Mouse (Mus musculus): ENCODE measurements around the gene Crybb2. TPM values are rescaled to one million over a fixed set of nuclear protein-coding genes. Genes with fewer than 3 reads are reported as not detected.

Crybb2 gene
- polyA plus RNA-seq, 1 experiment from 2014 or later, result not detected

DNA sequence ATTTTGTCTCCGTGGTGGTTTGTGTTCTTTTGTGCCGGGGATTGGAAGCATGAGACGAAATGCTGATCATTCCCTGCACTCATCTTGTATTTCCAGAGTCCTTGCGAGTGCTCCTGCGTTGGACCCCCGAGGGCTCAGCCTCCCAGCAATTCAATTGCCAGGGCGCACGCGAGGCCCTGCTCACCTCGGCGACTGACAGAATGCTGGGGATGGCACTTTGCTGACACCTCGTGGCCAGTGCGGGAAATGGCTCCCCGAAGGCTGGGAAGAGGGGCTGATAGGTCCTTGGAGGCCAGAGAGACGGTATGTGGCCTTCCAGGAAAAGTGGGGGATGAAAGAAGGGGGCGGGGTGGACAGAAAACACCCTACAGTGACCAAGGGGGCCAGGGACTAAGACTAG is 15.6 kb downstream of the Crybb2 start:
- DNase-seq (peak; percentile 13), ATAC-seq (ENCODE audit: low read depth) (no peak)
- WGBS (ENCODE audit: insufficient replicate concordance), result 5% methylated on average over 16 of the region's 16 CpGs
- Histone ChIP-seq H3K9me3 (replicated peaks) (no peaks in the 10 kb centered on the region), H3K36me3 (no peaks in the 10 kb centered on the region), H3K4me2 (no peak overlapping the region), H3K27me3 (no peaks in the 10 kb centered on the region; the same call in 1 of the 2 replicates), H3K27ac (no peak overlapping the region), H3K4me3 (replicated peaks) (no peak overlapping the region), H3K9ac (no peak overlapping the region), H3K4me1 (replicated peaks) (no peaks in the 10 kb centered on the region)

DNA sequence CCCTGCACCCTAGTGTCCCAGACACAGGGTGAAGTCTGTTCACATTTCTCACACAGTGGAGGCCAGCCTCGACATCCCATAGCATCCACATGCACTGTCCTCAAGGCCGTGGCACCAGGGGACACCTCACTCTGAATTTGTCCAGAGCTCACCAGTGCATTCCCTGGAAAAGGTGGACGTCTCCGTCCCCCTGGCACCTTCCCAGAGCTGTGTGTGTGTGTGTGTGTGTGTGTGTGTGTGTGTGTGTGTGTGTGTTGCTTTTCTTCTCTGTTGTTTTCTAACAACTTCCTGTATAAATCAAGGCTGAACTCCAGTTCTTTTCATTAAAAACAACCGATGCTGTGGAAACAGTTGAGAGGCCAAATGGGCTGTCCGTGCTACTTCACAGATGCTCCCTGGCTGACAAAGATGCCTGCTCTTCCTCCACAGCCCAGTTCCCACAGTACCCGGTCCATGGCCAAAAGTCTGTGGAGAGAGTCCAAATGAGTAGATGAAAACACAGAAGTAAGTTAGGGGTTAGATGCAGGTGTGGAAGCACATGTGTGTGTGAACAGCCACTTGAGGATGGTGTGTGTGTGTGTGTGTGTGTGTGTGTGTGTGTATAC is 19.2 kb downstream of the Crybb2 start:
- Histone ChIP-seq H3K9me3 (replicated peaks) (no peaks in the 10 kb centered on the region), H3K4me3 (replicated peaks) (no peak overlapping the region), H3K4me2 (no peak overlapping the region), H3K36me3 (no peaks in the 10 kb centered on the region), H3K9ac (no peak overlapping the region), H3K27ac (no peak overlapping the region), H3K27me3 (no peaks in the 10 kb centered on the region; the same call in 1 of the 2 replicates), H3K4me1 (replicated peaks) (no peaks in the 10 kb centered on the region)
- DNase-seq (no peak), ATAC-seq (ENCODE audit: low read depth) (no peak)
- 53% methylated on average over 7 of the region's 7 CpGs for WGBS (ENCODE audit: insufficient replicate concordance)

DNA sequence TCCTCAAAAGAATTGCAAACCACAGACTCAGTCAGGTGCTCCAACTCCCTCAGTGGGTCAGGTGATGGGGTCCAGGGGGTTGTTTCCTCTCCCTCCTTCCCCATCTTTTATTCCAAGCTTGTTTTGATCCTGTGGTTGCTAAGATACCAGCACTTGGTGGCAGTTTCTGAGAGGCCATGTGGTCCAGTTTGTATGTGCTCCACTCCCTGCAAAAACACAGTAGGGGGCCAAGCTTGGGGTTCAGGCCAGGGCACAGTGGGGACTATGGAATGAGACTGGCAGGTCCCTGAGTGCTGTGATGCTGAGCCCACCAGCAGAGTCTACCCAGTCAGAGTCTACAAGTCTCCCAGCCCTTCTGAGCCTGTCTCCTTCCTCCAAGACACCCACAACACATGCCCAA is 20.0 kb downstream of the Crybb2 start:
- H3K4me3 ChIP-seq (replicated peaks), result no peak overlapping the region
- no peak overlapping the region for H3K9ac ChIP-seq
- no peaks in the 10 kb centered on the region for H3K4me1 ChIP-seq (replicated peaks)
- H3K27ac ChIP-seq, result no peak overlapping the region
- no peak overlapping the region for H3K4me2 ChIP-seq
- no peak for ATAC-seq (ENCODE audit: low read depth)
- H3K36me3 ChIP-seq, result no peaks in the 10 kb centered on the region
- no peaks in the 10 kb centered on the region; the same call in 1 of the 2 replicates for H3K27me3 ChIP-seq
- no peak for DNase-seq
- no peaks in the 10 kb centered on the region for H3K9me3 ChIP-seq (replicated peaks)

DNA sequence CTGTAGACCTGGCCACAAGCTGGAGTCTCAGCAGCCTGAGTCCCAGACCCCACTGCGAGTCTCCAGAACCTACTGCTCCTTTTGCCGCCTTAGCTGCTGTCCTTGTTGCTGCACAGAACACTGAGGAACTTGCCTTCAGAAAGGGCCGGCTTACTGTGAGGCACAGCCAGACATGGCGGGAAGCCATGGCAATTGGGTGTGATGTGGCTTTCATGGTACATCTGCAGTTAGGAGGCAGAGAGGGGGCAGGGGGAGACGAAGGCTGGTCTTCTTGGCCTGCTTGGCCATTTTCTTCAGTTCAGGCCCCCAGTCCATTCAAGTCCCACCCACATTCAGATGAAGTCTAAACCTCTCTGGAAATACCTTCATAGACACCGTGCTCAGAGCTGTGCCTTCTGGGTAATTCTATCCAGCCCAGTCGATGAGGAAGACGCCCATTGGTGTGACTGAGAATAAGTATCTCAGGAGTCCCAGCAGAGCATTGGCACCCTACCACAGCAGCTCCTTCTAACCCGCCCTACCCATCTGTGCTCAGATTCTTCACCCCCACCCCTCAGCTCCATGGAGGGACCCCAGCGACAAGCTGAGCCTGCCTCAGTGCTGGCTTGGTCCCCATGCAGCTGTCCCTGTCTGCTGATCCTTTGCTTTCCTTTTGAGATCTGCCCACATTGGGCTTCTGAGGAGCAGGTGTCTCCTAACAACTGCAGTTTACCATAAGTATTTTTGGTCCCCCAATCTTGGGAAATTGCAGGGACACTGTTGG is 24.2 kb downstream of the Crybb2 start:
- no peaks in the 10 kb centered on the region for H3K36me3 ChIP-seq
- no peak overlapping the region for H3K27ac ChIP-seq
- no peak overlapping the region for H3K4me2 ChIP-seq
- no peak overlapping the region for H3K4me3 ChIP-seq (replicated peaks)
- ATAC-seq (ENCODE audit: low read depth), result no peak
- H3K27me3 ChIP-seq, result no peaks in the 10 kb centered on the region
- no peak overlapping the region for H3K9ac ChIP-seq
- no peak for DNase-seq
- no peaks in the 10 kb centered on the region for H3K9me3 ChIP-seq (replicated peaks)
- no peaks in the 10 kb centered on the region for H3K4me1 ChIP-seq (replicated peaks)
- WGBS (ENCODE audit: insufficient replicate concordance), result 74% methylated on average over 10 of the region's 10 CpGs

DNA sequence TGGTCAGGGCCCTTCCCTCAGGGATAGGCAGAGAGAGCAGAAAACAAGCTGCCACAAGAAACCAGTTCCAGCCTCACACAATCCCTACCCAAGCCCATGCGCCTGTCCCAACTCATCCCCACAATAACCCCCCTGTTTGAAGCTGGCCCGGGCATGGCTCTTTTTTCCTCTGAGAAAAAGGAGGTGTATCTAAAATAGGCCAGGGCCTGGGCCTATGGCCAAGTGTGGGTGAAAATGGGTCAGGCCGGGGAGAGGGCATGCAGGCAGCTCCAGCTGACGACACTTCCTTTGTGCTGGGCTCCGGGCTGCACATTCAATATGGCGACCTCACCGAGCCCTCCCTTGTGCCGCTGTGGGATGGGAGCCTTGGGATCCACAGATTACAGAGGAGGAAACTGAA is 26.4 kb downstream of the Crybb2 start:
- no peak for DNase-seq
- H3K27me3 ChIP-seq, result no peaks in the 10 kb centered on the region
- no peaks in the 10 kb centered on the region for H3K4me1 ChIP-seq (replicated peaks)
- no peak overlapping the region for H3K27ac ChIP-seq
- H3K9me3 ChIP-seq (replicated peaks), result no peaks in the 10 kb centered on the region
- ATAC-seq (ENCODE audit: low read depth), result no peak
- no peak overlapping the region for H3K4me2 ChIP-seq
- WGBS (ENCODE audit: insufficient replicate concordance), result 79% methylated on average over 8 of the region's 8 CpGs
- no peak overlapping the region for H3K4me3 ChIP-seq (replicated peaks)
- H3K36me3 ChIP-seq, result no peaks in the 10 kb centered on the region
- H3K9ac ChIP-seq, result no peak overlapping the region

DNA sequence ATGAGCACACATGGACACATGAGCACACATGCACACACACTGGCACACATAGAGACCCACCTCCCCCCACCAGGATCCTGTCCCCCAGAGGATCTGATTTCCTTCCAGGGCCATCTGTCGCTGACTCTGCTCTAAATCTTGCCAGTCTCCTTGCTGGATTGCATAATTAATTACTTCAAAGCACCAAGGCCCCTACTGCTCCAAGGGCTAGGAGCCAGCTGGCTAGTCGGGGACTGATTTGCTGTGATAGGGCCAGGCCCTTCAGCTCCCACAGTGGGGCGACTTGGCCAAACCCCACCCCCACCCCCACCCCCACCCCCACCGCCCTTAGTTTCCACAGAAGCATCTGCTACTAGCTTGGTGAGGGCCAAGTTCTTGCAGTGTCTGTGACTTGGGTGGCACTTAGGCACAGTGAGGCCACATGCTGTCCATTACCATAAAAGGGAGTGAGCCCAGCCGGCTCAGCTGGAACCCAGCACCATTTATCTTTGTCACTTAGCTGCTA is 28.3 kb downstream of the Crybb2 start:
- ATAC-seq (ENCODE audit: low read depth), result no peak
- Histone ChIP-seq H3K9me3 (replicated peaks) (no peaks in the 10 kb centered on the region), H3K36me3 (no peaks in the 10 kb centered on the region), H3K9ac (no peak overlapping the region), H3K27me3 (no peaks in the 10 kb centered on the region), H3K4me1 (replicated peaks) (no peaks in the 10 kb centered on the region), H3K27ac (no peak overlapping the region), H3K4me3 (replicated peaks) (no peak overlapping the region), H3K4me2 (no peak overlapping the region)
- no peak for DNase-seq
- WGBS (ENCODE audit: insufficient replicate concordance), result 25% methylated on average over 5 of the region's 5 CpGs

DNA sequence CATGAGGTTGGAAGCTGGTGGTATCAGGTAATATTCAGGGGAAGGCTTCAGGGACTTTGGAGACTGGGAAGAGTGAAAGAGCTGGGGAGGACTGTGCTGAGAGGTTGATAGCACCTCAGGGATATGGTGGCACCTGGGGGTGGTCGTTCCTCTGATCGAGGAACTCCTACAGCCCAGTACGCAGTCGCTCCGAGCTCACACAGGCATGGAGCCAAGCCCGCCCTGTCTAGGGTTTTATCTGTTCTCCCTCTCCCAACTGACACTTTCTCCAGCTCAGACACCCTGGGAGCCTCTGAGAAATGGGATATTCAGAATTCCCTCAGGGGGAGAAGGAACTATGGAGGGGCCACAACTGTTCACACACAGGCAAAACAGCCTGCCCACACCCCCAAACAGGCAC is 29.1 kb downstream of the Crybb2 start:
- Histone ChIP-seq H3K4me3 (replicated peaks) (no peak overlapping the region), H3K27me3 (no peaks in the 10 kb centered on the region), H3K4me1 (replicated peaks) (peaks cover 5% of the 10 kb centered on the region; the same call in 1 of the 2 replicates), H3K36me3 (no peaks in the 10 kb centered on the region), H3K27ac (no peak overlapping the region), H3K9ac (no peak overlapping the region), H3K9me3 (replicated peaks) (no peaks in the 10 kb centered on the region), H3K4me2 (no peak overlapping the region)
- ATAC-seq (ENCODE audit: low read depth), result no peak
- 69% methylated on average over 6 of the region's 6 CpGs for WGBS (ENCODE audit: insufficient replicate concordance)
- no peak for DNase-seq

DNA sequence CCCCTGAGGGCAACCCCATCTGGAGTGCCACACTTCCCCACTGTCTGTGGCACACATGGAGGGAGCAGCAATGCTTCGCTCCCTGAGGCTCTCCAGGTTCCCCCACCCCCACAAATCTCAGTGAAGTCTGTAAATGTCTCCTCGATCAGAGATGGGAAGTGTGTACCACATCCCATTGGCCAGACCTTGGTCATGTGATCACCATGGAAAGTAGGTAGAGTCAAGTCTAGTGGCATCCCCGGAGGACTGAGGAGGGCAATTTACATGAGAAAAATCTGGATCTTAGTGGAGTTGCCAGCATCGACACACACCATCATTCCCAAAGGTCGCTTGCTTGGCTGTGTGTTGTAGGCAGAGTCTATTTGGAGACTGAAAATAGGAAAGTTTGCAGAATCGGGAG is 31.3 kb downstream of the Crybb2 start:
- Histone ChIP-seq H3K4me3 (replicated peaks) (no peak overlapping the region), H3K27me3 (no peaks in the 10 kb centered on the region), H3K9me3 (replicated peaks) (no peaks in the 10 kb centered on the region), H3K4me1 (replicated peaks) (peaks cover 12% of the 10 kb centered on the region), H3K36me3 (no peaks in the 10 kb centered on the region), H3K4me2 (no peak overlapping the region), H3K9ac (no peak overlapping the region), H3K27ac (no peak overlapping the region)
- no peak for ATAC-seq (ENCODE audit: low read depth)
- DNase-seq, result no peak
- WGBS (ENCODE audit: insufficient replicate concordance), result 65% methylated on average over 6 of the region's 6 CpGs

DNA sequence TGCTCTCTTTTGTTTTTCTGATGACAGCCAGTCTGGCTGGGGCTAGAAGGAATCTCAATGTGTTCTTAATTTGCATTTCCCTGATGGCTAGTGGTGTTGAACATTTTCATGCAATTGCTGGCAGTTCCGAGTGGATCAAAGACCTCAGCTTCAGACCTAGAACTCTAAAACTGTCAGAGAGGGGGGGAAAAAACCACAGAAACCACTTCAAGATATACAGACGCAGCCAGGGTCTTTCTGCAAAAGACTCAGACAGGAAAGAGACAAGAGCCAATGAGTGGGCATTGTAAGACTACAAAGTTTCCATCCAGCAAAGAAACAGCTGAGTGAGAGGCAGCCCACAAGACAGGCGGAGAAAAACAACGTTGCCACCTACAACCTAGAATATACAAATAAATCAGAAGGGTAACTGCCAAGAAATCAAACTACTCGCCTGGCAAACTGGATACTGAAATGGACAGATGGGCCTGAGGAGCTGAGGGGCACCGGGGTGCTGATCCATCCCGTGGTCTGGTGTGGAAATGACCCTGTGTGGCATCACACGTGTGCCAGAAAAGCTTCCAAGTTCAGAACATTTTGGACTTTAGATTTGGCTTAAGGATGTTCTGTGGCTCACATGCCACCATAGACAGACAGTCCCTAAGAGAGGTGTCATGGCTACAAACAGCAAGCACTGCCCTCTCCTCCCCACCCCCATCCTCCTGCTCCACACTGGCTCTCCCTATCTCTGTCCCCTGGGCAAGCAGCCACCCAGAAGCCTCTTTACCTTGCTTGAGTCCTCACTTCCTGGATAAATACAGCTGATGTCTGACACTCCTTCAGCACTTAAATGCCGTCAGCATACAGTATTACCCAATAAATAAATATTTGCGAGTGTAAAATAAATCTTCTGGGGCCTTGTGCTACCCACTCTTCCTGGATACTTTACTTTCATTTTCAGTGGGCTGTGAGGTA is 34.5 kb downstream of the Crybb2 start:
- Histone ChIP-seq H3K9ac (no peak overlapping the region), H3K9me3 (replicated peaks) (no peaks in the 10 kb centered on the region), H3K27me3 (no peaks in the 10 kb centered on the region), H3K27ac (no peak overlapping the region), H3K4me3 (replicated peaks) (no peak overlapping the region), H3K36me3 (no peaks in the 10 kb centered on the region), H3K4me1 (replicated peaks) (peaks cover 12% of the 10 kb centered on the region), H3K4me2 (no peak overlapping the region)
- no peak for DNase-seq
- 30% methylated on average over 10 of the region's 10 CpGs for WGBS (ENCODE audit: insufficient replicate concordance)
- ATAC-seq (ENCODE audit: low read depth), result peak; percentile 26; the same call in 1 of the 2 replicates

DNA sequence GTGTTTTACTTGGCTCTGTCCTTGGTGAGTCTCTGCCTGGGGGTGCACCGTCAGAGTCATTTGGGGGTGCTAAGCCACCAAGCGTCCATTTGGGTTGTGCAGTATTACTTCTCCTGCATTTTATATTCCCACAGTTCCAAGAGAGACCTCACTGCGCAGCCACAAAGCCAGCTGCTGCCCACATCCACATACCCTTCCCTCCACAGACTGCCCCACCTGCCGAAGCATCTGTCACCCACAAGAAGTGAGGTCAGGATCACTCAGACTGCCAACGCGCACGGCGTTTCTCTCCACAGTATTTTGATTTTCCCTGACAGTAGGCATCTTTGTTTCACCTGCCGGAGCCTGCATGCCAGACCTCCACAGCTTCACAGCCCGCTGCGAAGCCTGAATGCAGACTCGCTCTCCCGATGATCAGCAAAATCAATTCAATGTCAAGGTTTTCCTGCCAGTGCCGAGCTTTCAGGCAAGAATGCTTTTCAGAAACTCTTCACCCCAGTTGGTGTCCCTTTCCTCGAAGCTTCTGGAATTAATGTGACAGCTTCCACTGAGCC is 38.6 kb downstream of the Crybb2 start:
- Histone ChIP-seq H3K27ac (no peak overlapping the region), H3K36me3 (no peaks in the 10 kb centered on the region), H3K9ac (no peak overlapping the region), H3K4me2 (no peak overlapping the region), H3K4me3 (replicated peaks) (no peak overlapping the region), H3K4me1 (replicated peaks) (peaks cover 12% of the 10 kb centered on the region), H3K9me3 (replicated peaks) (no peaks in the 10 kb centered on the region), H3K27me3 (no peaks in the 10 kb centered on the region)
- 62% methylated on average over 15 of the region's 15 CpGs for WGBS (ENCODE audit: insufficient replicate concordance)
- DNase-seq (no peak), ATAC-seq (ENCODE audit: low read depth) (no peak)

DNA sequence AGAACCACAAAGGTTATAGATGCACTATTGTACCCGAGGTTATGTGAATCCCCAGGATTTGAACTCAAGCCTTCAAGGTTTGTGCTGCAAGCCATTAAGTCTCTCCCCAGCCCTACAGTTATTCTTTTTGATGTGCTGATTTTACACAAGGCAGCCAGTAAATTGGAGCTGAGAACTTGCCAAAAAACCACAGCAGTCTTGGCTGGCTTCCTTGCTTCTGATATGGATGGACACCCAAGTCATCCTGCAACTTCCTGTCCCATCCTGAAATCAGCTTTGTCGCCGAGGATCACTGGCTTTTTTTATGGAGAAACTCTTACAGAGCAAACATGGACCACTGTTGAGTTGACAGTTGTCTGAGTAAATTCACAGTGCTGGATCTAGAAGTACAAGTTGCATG is 39.8 kb downstream of the Crybb2 start:
- H3K4me3 ChIP-seq (replicated peaks), result no peak overlapping the region
- no peaks in the 10 kb centered on the region for H3K9me3 ChIP-seq (replicated peaks)
- H3K4me1 ChIP-seq (replicated peaks), result peaks cover under 1% of the 10 kb centered on the region; the same call in 1 of the 2 replicates
- H3K27ac ChIP-seq, result no peak overlapping the region
- H3K9ac ChIP-seq, result no peak overlapping the region
- H3K27me3 ChIP-seq, result no peaks in the 10 kb centered on the region
- H3K4me2 ChIP-seq, result no peak overlapping the region
- no peaks in the 10 kb centered on the region for H3K36me3 ChIP-seq
- 32% methylated on average over 3 of the region's 3 CpGs for WGBS (ENCODE audit: insufficient replicate concordance)
- DNase-seq (no peak), ATAC-seq (ENCODE audit: low read depth) (no peak)
